Mouse (Mus musculus) C2C12 (cell line): Measurements from ENCODE around the gene Nyap2. TPM values are rescaled to one million over a fixed set of nuclear protein-coding genes. Genes with fewer than 3 reads are reported as not detected.

Experiments used
- H3K27me3 ChIP-seq: one replicate; pipeline ENCODE4 v1.6.1; 2011; ENCODE audit not compliant: control insufficient read depth, insufficient read depth, insufficient read length
- H3K36me3 ChIP-seq: one replicate; pipeline ENCODE4 v1.6.1; 2011; ENCODE audit not compliant: control insufficient read depth, insufficient read depth
- H3K4me3 ChIP-seq: one replicate; pipeline ENCODE4 v1.5.1; 2011; ENCODE audit warnings: mild to moderate bottlenecking, control low read depth; ENCODE audit not compliant: poor library complexity, insufficient read depth, severe bottlenecking
- H3K79me2 ChIP-seq: one replicate; pipeline ENCODE4 v1.6.1; 2011; ENCODE audit not compliant: control insufficient read depth, insufficient read depth
- H3K79me3 ChIP-seq: one replicate; pipeline ENCODE4 v1.6.1; 2011; ENCODE audit warnings: low read depth, control low read depth
- H3ac ChIP-seq: one replicate; pipeline ENCODE3; 2011; ENCODE audit warnings: low read depth; ENCODE audit not compliant: control insufficient read depth, insufficient read length
- CEBPB ChIP-seq: IDR thresholded peaks from one replicate; pipeline ENCODE4 v1.6.1; 2011; ENCODE audit warnings: low read depth, mild to moderate bottlenecking, control low read depth, moderate library complexity
- CTCF ChIP-seq: IDR thresholded peaks from one replicate; pipeline ENCODE4 v1.5.1; 2011; ENCODE audit not compliant: control insufficient read depth, insufficient read depth, insufficient read length
- FOSL1 ChIP-seq: IDR thresholded peaks from one replicate; pipeline ENCODE4 v1.8.0; 2011; ENCODE audit warnings: mild to moderate bottlenecking, low read length; ENCODE audit not compliant: poor library complexity, insufficient read depth, severe bottlenecking
- MAX ChIP-seq: IDR thresholded peaks from one replicate; pipeline ENCODE4 v1.6.1; 2011; ENCODE audit warnings: mild to moderate bottlenecking, control low read depth
- MYOD1 ChIP-seq: IDR thresholded peaks from one replicate; pipeline ENCODE4 v1.6.1; 2011; ENCODE audit warnings: low read depth; ENCODE audit not compliant: control insufficient read depth, insufficient read length
- MYOG ChIP-seq: IDR thresholded peaks from one replicate; pipeline ENCODE4 v1.6.1; 2011; ENCODE audit not compliant: control insufficient read depth, insufficient read length; ENCODE audit errors: extremely low read depth
- USF1 ChIP-seq: IDR thresholded peaks from one replicate; pipeline ENCODE4 v1.6.1; 2011; ENCODE audit warnings: low read depth, mild to moderate bottlenecking, control low read depth, moderate library complexity
- polyA plus RNA-seq: library from polyadenylated mRNA; unstranded; fragments of >200 nt; fragmentation: generic; extraction: Trizol; gene quantifications from one replicate; pipeline ENCODE4 v1.2.1, GENCODE M21; 2012; ENCODE audit warnings: missing spikeins

The Nyap2 gene
- polyA plus RNA-seq, 1 experiment: not detected

- no peak overlapping the region for H3ac ChIP-seq
- H3K36me3 ChIP-seq: no peaks in the 10 kb centered on the region
- TF ChIP-seq CTCF: no peak
- no peak for TF ChIP-seq FOSL1
- TF ChIP-seq MAX: no peak
- TF ChIP-seq MYOD1: no peak
- no peak for TF ChIP-seq MYOG
- no peak for TF ChIP-seq CEBPB
- TF ChIP-seq USF1: no peak
- no peaks in the 10 kb centered on the region for H3K79me2 ChIP-seq
- no peaks in the 10 kb centered on the region for H3K27me3 ChIP-seq
- H3K79me3 ChIP-seq: no peaks in the 10 kb centered on the region
- no peak overlapping the region for H3K4me3 ChIP-seq
These were observed 68.8 kb downstream of the Nyap2 start for GRCm38 (mm10) chr1:81145576-81145975.

GRCm38 (mm10) chr1:81169245-81169644 is 92.5 kb downstream of the Nyap2 start:
- no peak overlapping the region for H3ac ChIP-seq
- no peak overlapping the region for H3K4me3 ChIP-seq
- H3K36me3 ChIP-seq: no peaks in the 10 kb centered on the region
- TF ChIP-seq FOSL1 (no peak), CEBPB (no peak), USF1 (no peak)
- no peaks in the 10 kb centered on the region for H3K79me3 ChIP-seq
- no peaks in the 10 kb centered on the region for H3K79me2 ChIP-seq
- no peaks in the 10 kb centered on the region for H3K27me3 ChIP-seq

- no peaks in the 10 kb centered on the region for H3K27me3 ChIP-seq
- H3K4me3 ChIP-seq: no peak overlapping the region
- TF ChIP-seq MYOG (no peak), MAX (no peak)
- H3K79me2 ChIP-seq: no peaks in the 10 kb centered on the region
- no peaks in the 10 kb centered on the region for H3K79me3 ChIP-seq
- H3K36me3 ChIP-seq: no peaks in the 10 kb centered on the region
- H3ac ChIP-seq: no peak overlapping the region
These were observed 96.0 kb downstream of the Nyap2 start for GRCm38 (mm10) chr1:81172703-81173102.

- Histone ChIP-seq H3K4me3 (no peak overlapping the region), H3K27me3 (no peaks in the 10 kb centered on the region), H3ac (no peak overlapping the region), H3K36me3 (no peaks in the 10 kb centered on the region), H3K79me2 (no peaks in the 10 kb centered on the region), H3K79me3 (no peaks in the 10 kb centered on the region)
- no peak for TF ChIP-seq USF1
- TF ChIP-seq FOSL1: no peak
- TF ChIP-seq CEBPB: no peak
- TF ChIP-seq MAX: no peak
- TF ChIP-seq CTCF: no peak
- TF ChIP-seq MYOG: no peak
- TF ChIP-seq MYOD1: no peak
These were observed 96.6 kb downstream of the Nyap2 start for GRCm38 (mm10) chr1:81173303-81173702.

DNA sequence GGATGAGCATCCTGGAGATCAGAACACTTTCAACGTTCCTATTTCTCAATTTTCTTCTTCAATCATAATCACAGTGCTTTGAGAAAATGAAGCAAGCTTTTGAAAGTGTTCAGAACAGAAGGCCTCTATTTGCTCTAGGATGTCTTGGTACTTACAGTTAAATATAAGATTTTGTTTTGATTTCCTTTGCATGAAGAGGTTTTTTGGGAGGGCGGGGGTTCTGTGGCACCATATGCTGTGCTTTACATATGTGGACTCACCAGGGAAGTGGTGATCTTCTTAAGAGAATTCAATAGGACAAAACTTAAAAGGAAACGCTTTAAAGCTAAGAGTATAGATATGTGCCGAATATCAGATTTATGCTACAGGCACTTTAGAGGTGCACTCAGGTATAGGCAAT is 103.0 kb downstream of the Nyap2 start:
- H3K36me3 ChIP-seq: no peaks in the 10 kb centered on the region
- no peaks in the 10 kb centered on the region for H3K27me3 ChIP-seq
- no peaks in the 10 kb centered on the region for H3K79me2 ChIP-seq
- no peak overlapping the region for H3ac ChIP-seq
- no peak overlapping the region for H3K4me3 ChIP-seq
- TF ChIP-seq CEBPB (no peak), MYOG (no peak), CTCF (no peak), MAX (no peak), MYOD1 (no peak), FOSL1 (no peak), USF1 (no peak)
- H3K79me3 ChIP-seq: no peaks in the 10 kb centered on the region

GRCm38 (mm10) chr1:81180686-81181085 is 103.9 kb downstream of the Nyap2 start:
- Histone ChIP-seq H3K4me3 (no peak overlapping the region), H3K27me3 (no peaks in the 10 kb centered on the region), H3ac (no peak overlapping the region), H3K36me3 (no peaks in the 10 kb centered on the region), H3K79me3 (no peaks in the 10 kb centered on the region), H3K79me2 (no peaks in the 10 kb centered on the region)
- TF ChIP-seq CTCF (no peak), USF1 (no peak), MYOD1 (no peak), MYOG (no peak), CEBPB (no peak), FOSL1 (no peak), MAX (no peak)
